14 mouse cellular contexts compared by ENCODE assay signal in the genomic region with DNA sequence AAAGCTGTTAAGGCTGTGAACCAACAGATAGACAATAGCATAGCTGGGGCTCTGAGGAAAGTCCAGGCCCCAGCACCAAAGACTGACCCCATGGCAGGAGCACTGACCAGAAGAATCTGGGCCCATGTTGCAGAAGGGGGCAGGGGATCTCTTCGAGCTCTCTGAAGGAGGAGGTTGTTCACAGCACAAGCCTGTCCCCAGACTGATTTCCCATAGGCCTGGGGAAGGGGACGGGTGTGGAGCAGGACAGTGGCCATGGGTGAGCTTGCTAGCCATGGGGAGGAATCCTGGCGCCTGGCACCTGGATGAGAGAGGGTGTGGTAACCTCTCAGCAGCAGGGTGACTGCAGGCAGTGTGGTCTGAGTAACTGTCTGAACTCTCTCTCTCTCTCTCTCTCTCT.
DNase-seq lines count a peak whose midpoint lies in the region; ATAC-seq lines count a peak whose summit lies in the region.
"Had no signal": no experiment of that assay in that cellular context is flagged by ENCODE, and none has a peak within 500 bp of the region (broad histone marks: within the 10 kb centered on the region; RNA-seq: fewer than 3 reads in every experiment).

No protein-coding gene starts in this region.

- no peak overlapping the region for H3K27ac ChIP-seq in neural tube, embryonic 12.5 days
- peak overlapping the region; percentile 70 for H3K27ac ChIP-seq in forebrain, embryonic 11.5 days (ENCODE audit: low read depth, low read length)
- no peak overlapping the region for H3K27ac ChIP-seq in hindbrain, embryonic 16.5 days (ENCODE audit: low read depth, low read length)
- H3K27ac ChIP-seq in liver, embryonic 11.5 days (ENCODE audit: low read depth, low read length) = no peak overlapping the region
- H3K27ac ChIP-seq: gastrocnemius, adult 2 months; stomach, postnatal 0 days had no signal

- 0 out of 2 replicates have a peak overlapping the region, but pooled peaks have one; percentile 5 for H3K9ac ChIP-seq in neural tube, embryonic 12.5 days
- H3K9ac ChIP-seq in forebrain, embryonic 11.5 days (ENCODE audit: low read length) = peak overlapping the region; percentile 24; the same call in 1 of the 2 replicates
- H3K9ac ChIP-seq in hindbrain, embryonic 16.5 days (ENCODE audit: low read depth, low read length) = no peak overlapping the region
- H3K9ac ChIP-seq in liver, embryonic 11.5 days (ENCODE audit: low read depth, low read length) = no peak overlapping the region

- peak overlapping the region; percentile 42 for H3K4me2 ChIP-seq in neural tube, embryonic 12.5 days (replicated peaks)
- no peak overlapping the region for H3K4me2 ChIP-seq in forebrain, embryonic 11.5 days (ENCODE audit: low read depth, low read length, severe bottlenecking)
- H3K4me2 ChIP-seq in hindbrain, embryonic 16.5 days (ENCODE audit: low read length) = no peak overlapping the region
- H3K4me2 ChIP-seq in liver, embryonic 11.5 days = no peak overlapping the region

- H3K4me3 ChIP-seq in neural tube, embryonic 12.5 days = no peak overlapping the region
- H3K4me3 ChIP-seq in forebrain, embryonic 11.5 days (ENCODE audit: low read depth, low read length) = no peak overlapping the region
- H3K4me3 ChIP-seq in hindbrain, embryonic 16.5 days (ENCODE audit: low read length) = no peak overlapping the region
- no peak overlapping the region for H3K4me3 ChIP-seq in liver, embryonic 11.5 days (ENCODE audit: low read depth, low read length)
- H3K4me3 ChIP-seq: erythroblast, embryonic 14.5 days; gastrocnemius, adult 2 months had no signal

- 0 out of 2 replicates have a peak, but pooled peaks have one; percentile 45 for ATAC-seq in neural tube, embryonic 12.5 days (ENCODE audit: low FRiP score, low read depth)
- ATAC-seq in forebrain, embryonic 11.5 days (replicated peaks; ENCODE audit: low FRiP score) = peak; percentile 47
- ATAC-seq in hindbrain, embryonic 16.5 days = peak; percentile 34; the same call in 1 of the 2 replicates
- ATAC-seq in liver, embryonic 11.5 days (replicated peaks; ENCODE audit: low FRiP score) = no peak

- WGBS in neural tube, embryonic 12.5 days = 17% methylated on average over 3 of the region's 3 CpGs
- WGBS in forebrain, embryonic 11.5 days = 10% methylated on average over 3 of the region's 3 CpGs
- whole genome bisulfite sequencing in hindbrain, embryonic 16.5 days = 41% methylated on average over 3 of the region's 3 CpGs
- 56% methylated on average over 3 of the region's 3 CpGs for WGBS in liver, embryonic 11.5 days

- H3K9me3 ChIP-seq in neural tube, embryonic 12.5 days = no peaks in the 10 kb centered on the region
- H3K9me3 ChIP-seq in forebrain, embryonic 11.5 days (ENCODE audit: control insufficient read depth, low read length) = no peaks in the 10 kb centered on the region
- H3K9me3 ChIP-seq in hindbrain, embryonic 16.5 days (ENCODE audit: control insufficient read depth, low read length) = no peaks in the 10 kb centered on the region
- H3K9me3 ChIP-seq in liver, embryonic 11.5 days (ENCODE audit: control insufficient read depth, low read length) = no peaks in the 10 kb centered on the region

- no peaks in the 10 kb centered on the region for H3K36me3 ChIP-seq in neural tube, embryonic 12.5 days
- no peaks in the 10 kb centered on the region for H3K36me3 ChIP-seq in forebrain, embryonic 11.5 days (ENCODE audit: control insufficient read depth, insufficient read depth, low read length)
- no peaks in the 10 kb centered on the region for H3K36me3 ChIP-seq in hindbrain, embryonic 16.5 days (ENCODE audit: control insufficient read depth, insufficient read depth, low read length)
- no peaks in the 10 kb centered on the region for H3K36me3 ChIP-seq in liver, embryonic 11.5 days (ENCODE audit: control insufficient read depth, insufficient read depth, low read length)

- no peak for DNase-seq in neural tube, embryonic 10.5 days (ENCODE audit: extremely low spot score, low spot score)
- peak; percentile 67 for DNase-seq in forebrain, embryonic 11.5 days (ENCODE audit: low spot score)
- no peak for DNase-seq in adrenal gland, adult 18-20 months (ENCODE audit: low spot score in 2 of 2)
- no peak for DNase-seq in urinary bladder, postnatal 36 days (ENCODE audit: low spot score in 2 of 2)
- no peak for DNase-seq in liver, embryonic 11.5 days (ENCODE audit: low spot score)
- DNase-seq: adrenal gland, adult 8-10 months; cerebellum, postnatal 36 days; gastrocnemius, adult 2 months; kidney, postnatal 4 days; liver had no signal

- peaks cover 23% of the 10 kb centered on the region for H3K4me1 ChIP-seq in neural tube, embryonic 12.5 days
- peaks cover 12% of the 10 kb centered on the region; the same call in 1 of the 2 replicates for H3K4me1 ChIP-seq in forebrain, embryonic 11.5 days (replicated peaks; ENCODE audit: control insufficient read depth, insufficient read depth, low read length)
- H3K4me1 ChIP-seq in hindbrain, embryonic 16.5 days (ENCODE audit: control insufficient read depth, insufficient read depth, low read depth, low read length) = peaks cover 17% of the 10 kb centered on the region
- no peaks in the 10 kb centered on the region; the same call in 1 of the 2 replicates for H3K4me1 ChIP-seq in liver, embryonic 11.5 days (replicated peaks; ENCODE audit: control insufficient read depth, insufficient read depth, low read length)

- peaks cover 34% of the 10 kb centered on the region for H3K27me3 ChIP-seq in neural tube, embryonic 12.5 days (replicated peaks)
- H3K27me3 ChIP-seq in forebrain, embryonic 11.5 days (ENCODE audit: control insufficient read depth, insufficient read depth, low read length) = no peaks in the 10 kb centered on the region
- no peaks in the 10 kb centered on the region for H3K27me3 ChIP-seq in hindbrain, embryonic 16.5 days (replicated peaks; ENCODE audit: control insufficient read depth, insufficient read depth, low read length)
- H3K27me3 ChIP-seq in liver, embryonic 11.5 days (replicated peaks; ENCODE audit: control insufficient read depth, insufficient read depth, low read length) = no peaks in the 10 kb centered on the region

Comparison
In these comparisons a context has a peak if more than half of its experiments do, and no peak if none do; other contexts are left out.
1. H3K9ac ChIP-seq: peak in neural tube, embryonic 12.5 days (single experiment) and forebrain, embryonic 11.5 days (single experiment); none in hindbrain, embryonic 16.5 days (single experiment) and liver, embryonic 11.5 days (single experiment).